Mouse (Mus musculus) embryonic fibroblast, embryonic 13.5 days (primary cell): ENCODE data around the gene Cnksr3. TPM values are rescaled to one million over a fixed set of nuclear protein-coding genes. Genes with fewer than 3 reads are reported as not detected.

Experiments used
- H3K27ac ChIP-seq: 2 replicates; pipeline ENCODE4 v1.5.1; 2012; ENCODE audit warnings: low read length, control low read depth, inconsistent platforms; ENCODE audit not compliant: insufficient read depth
- H3K4me1 ChIP-seq: 2 replicates; pipeline ENCODE4 v1.6.1; 2011; ENCODE audit warnings: low read length; ENCODE audit not compliant: control insufficient read depth, insufficient read depth
- H3K4me3 ChIP-seq: 2 replicates; pipeline ENCODE4 v1.5.1; 2011; ENCODE audit warnings: mild to moderate bottlenecking, control low read depth, low read length; ENCODE audit not compliant: insufficient read depth
- CTCF ChIP-seq: IDR thresholded peaks from 2 replicates; pipeline ENCODE4 v1.5.1; 2011; ENCODE audit warnings: mild to moderate bottlenecking, control low read depth, low read length, moderate library complexity, borderline replicate concordance; ENCODE audit not compliant: insufficient read depth
- POLR2A ChIP-seq: IDR thresholded peaks from 2 replicates; pipeline ENCODE4 v1.6.1; 2011; ENCODE audit warnings: low read depth, mild to moderate bottlenecking, control low read depth, low read length, moderate library complexity
- polyA plus RNA-seq: library from polyadenylated mRNA; stranded (reverse); fragments of >200 nt; gene quantifications from 2 replicates; pipeline ENCODE4 v1.2.4, GENCODE M21; 2011; ENCODE audit warnings: low read depth; ENCODE audit not compliant: missing spikeins, insufficient read length

The Cnksr3 gene
- 10.8 and 13.9 TPM in 2 replicates for polyA plus RNA-seq

GRCm38 (mm10) chr10:7211696-7212482 is at the start of gene Cnksr3:
Gene Cnksr3, minus strand, starts transcription at chr10:7212237.
- H3K4me3 ChIP-seq = peak within 1 kb of the TSS; percentile 91
- H3K27ac ChIP-seq = peak within 1 kb of the TSS; percentile 89
- peak; percentile 73 for TF ChIP-seq POLR2A
- TF ChIP-seq CTCF = no peak
- H3K4me1 ChIP-seq = peaks cover 9% of the 10 kb centered on the region; the same call in 1 of the 2 replicates

- no peak for TF ChIP-seq POLR2A
- TF ChIP-seq CTCF = no peak
- Histone ChIP-seq H3K4me3 (no peak overlapping the region), H3K27ac (peak overlapping the region; percentile 88), H3K4me1 (peaks cover 7% of the 10 kb centered on the region)
Observed at GRCm38 (mm10) chr10:7260166-7261108, 48.4 kb upstream of the Cnksr3 start.

DNA sequence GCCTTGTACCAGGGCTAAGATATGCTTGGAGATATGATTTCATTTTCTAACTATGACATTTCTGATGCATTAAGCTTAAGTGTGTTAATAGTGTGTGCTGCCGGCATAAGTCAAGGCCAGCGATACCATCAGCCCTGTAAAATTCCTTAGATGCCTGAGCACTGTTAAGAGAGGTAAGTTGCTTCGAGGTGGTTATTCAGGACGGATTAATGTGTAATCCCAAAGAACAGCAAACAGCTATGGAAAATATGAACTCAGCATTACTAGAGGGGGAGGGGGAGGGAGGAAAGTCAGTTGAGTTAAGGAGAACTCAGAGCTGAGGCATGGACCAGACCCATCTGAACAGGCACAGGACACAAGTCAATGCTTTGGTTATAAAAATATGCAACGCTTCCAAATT is 46.6 kb upstream of the Cnksr3 start:
- Histone ChIP-seq H3K27ac (no peak overlapping the region; the same call in 1 of the 2 replicates), H3K4me1 (peaks cover 7% of the 10 kb centered on the region), H3K4me3 (no peak overlapping the region)
- TF ChIP-seq CTCF (no peak), POLR2A (no peak)

GRCm38 (mm10) chr10:7250455-7250854 is 38.4 kb upstream of the Cnksr3 start:
- Histone ChIP-seq H3K4me1 (no peaks in the 10 kb centered on the region), H3K4me3 (no peak overlapping the region), H3K27ac (no peak overlapping the region)
- TF ChIP-seq CTCF = no peak
- TF ChIP-seq POLR2A = no peak

DNA sequence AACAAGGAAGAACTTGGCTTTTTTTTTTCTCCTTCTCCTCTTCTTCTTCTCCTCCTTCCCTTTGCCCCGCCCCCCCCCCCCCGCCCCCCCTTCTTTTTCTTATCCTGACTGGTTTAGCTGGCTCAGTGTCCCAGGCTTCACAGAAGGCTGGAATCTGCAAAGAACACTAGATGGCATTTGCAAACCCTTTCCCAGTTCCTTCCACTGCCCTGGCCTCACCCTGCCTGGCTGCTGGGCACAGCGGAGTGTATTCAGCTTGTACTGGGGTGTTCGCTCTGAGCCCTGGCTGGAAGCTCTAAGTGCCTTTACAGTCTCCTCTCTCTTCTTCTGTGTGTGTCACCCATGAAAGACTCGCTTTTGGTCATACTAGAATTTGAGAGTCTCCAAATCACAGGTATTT is 22.6 kb upstream of the Cnksr3 start:
- Histone ChIP-seq H3K4me3 (no peak overlapping the region), H3K27ac (no peak overlapping the region), H3K4me1 (no peaks in the 10 kb centered on the region)
- TF ChIP-seq CTCF (no peak), POLR2A (no peak)

- no peak overlapping the region for H3K27ac ChIP-seq
- no peak overlapping the region for H3K4me3 ChIP-seq
- TF ChIP-seq CTCF = no peak
- TF ChIP-seq POLR2A = no peak
- peaks cover 4% of the 10 kb centered on the region; the same call in 1 of the 2 replicates for H3K4me1 ChIP-seq
Observed at GRCm38 (mm10) chr10:7217551-7218127, 5.6 kb upstream of the Cnksr3 start.

DNA sequence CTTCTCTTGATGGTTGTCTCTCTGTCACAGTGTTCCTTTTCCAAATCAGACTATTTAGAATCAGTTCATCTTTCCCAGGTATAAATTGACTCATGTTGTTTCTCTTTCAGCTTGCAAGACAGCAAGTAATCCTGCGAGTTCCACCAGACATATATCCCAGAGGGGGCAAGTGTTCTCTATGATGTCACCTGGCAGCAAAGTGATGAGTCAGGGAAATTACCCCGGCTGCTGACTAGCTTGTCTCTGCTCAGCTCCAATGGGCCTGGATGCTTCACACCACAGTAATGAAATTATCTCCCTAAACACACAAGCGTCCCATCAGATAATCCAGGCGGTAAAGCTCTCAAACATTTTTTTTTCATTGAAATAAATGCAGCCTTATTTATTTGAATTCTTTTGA is 2.7 kb upstream of the Cnksr3 start:
- no peak overlapping the region for H3K4me3 ChIP-seq
- TF ChIP-seq CTCF (no peak), POLR2A (no peak)
- H3K27ac ChIP-seq = no peak overlapping the region
- peaks cover 6% of the 10 kb centered on the region; the same call in 1 of the 2 replicates for H3K4me1 ChIP-seq

DNA sequence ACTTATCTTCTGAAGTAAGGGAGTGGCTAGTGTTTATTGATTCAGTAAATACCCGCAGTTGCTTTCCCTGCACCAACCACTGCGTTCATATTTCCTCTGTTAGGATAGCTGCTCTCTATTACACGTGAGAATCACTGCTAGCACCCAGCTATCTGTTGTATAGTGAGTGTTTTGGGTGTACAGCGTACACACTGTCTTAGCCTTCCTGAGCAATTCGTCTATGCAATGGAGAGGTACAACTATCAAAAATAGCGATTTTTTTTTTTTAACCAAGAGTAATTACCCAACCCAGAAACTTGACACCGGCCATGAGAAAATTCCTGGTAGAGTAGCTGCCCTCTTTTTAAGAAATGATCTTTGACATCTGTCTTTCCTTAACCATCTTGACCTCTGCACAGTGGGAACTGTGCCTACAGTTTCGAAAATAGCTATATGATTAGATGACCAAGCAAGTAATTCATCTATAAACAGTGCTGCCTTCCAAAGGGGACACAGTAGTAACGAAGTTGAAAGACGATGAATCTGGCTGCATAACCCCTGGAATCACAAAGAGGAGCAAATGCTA is 1.1 kb upstream of the Cnksr3 start:
- peaks cover 9% of the 10 kb centered on the region; the same call in 1 of the 2 replicates for H3K4me1 ChIP-seq
- TF ChIP-seq CTCF (no peak), POLR2A (no peak)
- H3K4me3 ChIP-seq = peak overlapping the region; percentile 4; the same call in 1 of the 2 replicates
- H3K27ac ChIP-seq = peak overlapping the region; percentile 89; the same call in 1 of the 2 replicates

- peak overlapping the region; percentile 91 for H3K4me3 ChIP-seq
- peaks cover 9% of the 10 kb centered on the region; the same call in 1 of the 2 replicates for H3K4me1 ChIP-seq
- TF ChIP-seq CTCF = no peak
- TF ChIP-seq POLR2A = no peak
- H3K27ac ChIP-seq = peak overlapping the region; percentile 89
Observed at GRCm38 (mm10) chr10:7212537-7212936, 500 bp upstream of the Cnksr3 start.
